Mouse (Mus musculus): Measurements from ENCODE around the gene Megf6.

GRCm38 (mm10) chr4:154205392-154205791 is 34.9 kb downstream of the Megf6 start:
- TF ChIP-seq GATA1 (IDR thresholded peaks at IDR 0.05; ENCODE audit: borderline replicate concordance, low read length) (no peak), FLI1 (IDR thresholded peaks at IDR 0.05; ENCODE audit: low read length) (no peak)

Measured in megakaryocyte, embryonic 14.5 days (primary cell).